Mouse (Mus musculus) heart, embryonic 13.5 days (tissue): ENCODE results near the gene Zfp383. TPM values are rescaled to one million over a fixed set of nuclear protein-coding genes. Genes with fewer than 3 reads are reported as not detected.
"Not testable (repeated sequence)": the region's sequence is repeated elsewhere in the genome, so short reads cannot be mapped to it uniquely, and the experiment has no call there.

Source experiments
- ATAC-seq: fragments of 200-750 bp; cut with Nextera tagmentation; 2 replicates; pipeline ENCODE4 v1.8.0; 2017; ENCODE audit warnings: moderate TSS enrichment; ENCODE audit not compliant: insufficient number of reproducible peaks, low FRiP score, low TSS enrichment; ENCODE audit errors: extremely low read depth
- H3K27ac ChIP-seq: fragments of 300-500 bp; sonication (generic); replicated peaks from 2 replicates; pipeline ENCODE4 v1.5.1; 2015; ENCODE audit warnings: moderate library complexity, mild to moderate bottlenecking, inconsistent platforms
- H3K27me3 ChIP-seq: fragments of 300-500 bp; sonication (generic); replicated peaks from 2 replicates; pipeline ENCODE4 v1.6.1; 2015; ENCODE audit warnings: mild to moderate bottlenecking, inconsistent platforms
- H3K36me3 ChIP-seq: fragments of 300-500 bp; sonication (generic); 2 replicates; pipeline ENCODE4 v1.6.1; 2015; ENCODE audit warnings: mild to moderate bottlenecking, inconsistent platforms
- H3K4me1 ChIP-seq: fragments of 300-500 bp; sonication (generic); 2 replicates; pipeline ENCODE4 v1.6.1; 2015; ENCODE audit warnings: inconsistent platforms
- H3K4me2 ChIP-seq: fragments of 300-500 bp; sonication (generic); 2 replicates; pipeline ENCODE4 v1.6.1; 2015; ENCODE audit warnings: inconsistent platforms, mild to moderate bottlenecking, moderate library complexity
- H3K4me3 ChIP-seq: fragments of 300-500 bp; sonication (generic); 2 replicates; pipeline ENCODE4 v1.5.1; 2015; ENCODE audit warnings: moderate library complexity, mild to moderate bottlenecking, inconsistent platforms
- H3K9ac ChIP-seq: fragments of 300-500 bp; sonication (generic); 2 replicates; pipeline ENCODE4 v1.6.1; 2015; ENCODE audit warnings: inconsistent platforms, mild to moderate bottlenecking, moderate library complexity
- H3K9me3 ChIP-seq: fragments of 300-500 bp; sonication (generic); 2 replicates; pipeline ENCODE4 v1.6.1; 2016; ENCODE audit warnings: inconsistent platforms
- WGBS: fragments of 180-500 bp; shearing (Covaris S2); methylation state at CpG from one replicate; pipeline ENCODE4 v1.1.7; 2015; ENCODE audit warnings: mixed read lengths; 5-methylcytosine and 5-hydroxymethylcytosine counted together
- polyA plus RNA-seq: library from polyadenylated mRNA; unstranded; fragments of >200 nt; fragmentation: Nextera tagmentation; extraction: Ambion mirVana; gene quantifications from 2 replicates; pipeline ENCODE4 v1.2.1, GENCODE M21; 2015

The Zfp383 gene
- polyA plus RNA-seq, 1 experiment from 2014 or later = 3.3 TPM

DNA sequence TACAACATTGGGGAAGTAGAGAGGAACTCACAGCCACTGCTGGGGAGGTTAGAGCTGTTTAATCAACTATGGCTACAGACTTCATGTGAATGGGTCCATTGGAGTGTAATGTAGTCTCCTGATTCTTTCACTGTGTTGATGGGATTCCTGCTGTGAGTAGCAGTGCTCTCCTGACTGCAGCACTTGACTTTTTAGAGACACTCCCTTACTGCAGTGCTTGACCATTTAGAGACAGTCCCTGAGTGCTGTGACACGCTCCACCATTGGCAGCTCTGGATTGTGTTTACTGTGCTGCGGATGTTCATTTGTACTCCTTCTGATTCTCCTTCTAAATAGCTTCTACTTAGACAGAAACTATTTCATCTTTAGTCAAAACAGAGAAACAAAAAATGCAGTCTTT, 34.7 kb downstream of the Zfp383 start:
- Histone ChIP-seq H3K27ac (no peak overlapping the region), H3K36me3 (peaks cover 60% of the 10 kb centered on the region), H3K27me3 (no peaks in the 10 kb centered on the region), H3K4me2 (no peak overlapping the region), H3K9ac (no peak overlapping the region), H3K4me1 (peaks cover 10% of the 10 kb centered on the region), H3K4me3 (no peak overlapping the region), H3K9me3 (no peaks in the 10 kb centered on the region)
- WGBS = 50% methylated on average over 2 of the region's 2 CpGs
- ATAC-seq = no peak

DNA sequence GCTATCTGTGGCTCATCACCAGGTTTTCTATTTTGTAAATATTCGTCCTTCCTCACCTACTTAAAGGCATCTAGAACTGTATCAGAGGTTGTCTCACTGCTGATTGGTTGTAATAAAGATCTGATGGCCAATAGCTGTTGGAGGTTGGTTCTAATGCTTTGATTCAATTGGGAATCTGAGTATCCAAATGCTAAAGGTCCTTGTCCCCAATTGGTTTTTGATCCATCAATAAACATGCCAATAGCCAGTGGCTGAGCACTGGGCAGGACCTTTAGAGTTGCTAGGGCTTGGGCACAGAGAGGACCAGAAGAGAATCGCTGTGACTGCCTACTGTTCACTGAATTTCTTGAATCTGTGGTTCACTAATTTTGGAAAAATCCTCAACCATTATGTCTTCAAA, 35.7 kb downstream of the Zfp383 start:
- Histone ChIP-seq H3K27ac (no peak overlapping the region), H3K9me3 (no peaks in the 10 kb centered on the region), H3K9ac (no peak overlapping the region), H3K27me3 (no peaks in the 10 kb centered on the region), H3K4me3 (no peak overlapping the region), H3K36me3 (peaks cover 64% of the 10 kb centered on the region), H3K4me2 (no peak overlapping the region), H3K4me1 (peaks cover 10% of the 10 kb centered on the region)
- WGBS = 67% methylated on average over 2 of the region's 2 CpGs
- no peak for ATAC-seq

DNA sequence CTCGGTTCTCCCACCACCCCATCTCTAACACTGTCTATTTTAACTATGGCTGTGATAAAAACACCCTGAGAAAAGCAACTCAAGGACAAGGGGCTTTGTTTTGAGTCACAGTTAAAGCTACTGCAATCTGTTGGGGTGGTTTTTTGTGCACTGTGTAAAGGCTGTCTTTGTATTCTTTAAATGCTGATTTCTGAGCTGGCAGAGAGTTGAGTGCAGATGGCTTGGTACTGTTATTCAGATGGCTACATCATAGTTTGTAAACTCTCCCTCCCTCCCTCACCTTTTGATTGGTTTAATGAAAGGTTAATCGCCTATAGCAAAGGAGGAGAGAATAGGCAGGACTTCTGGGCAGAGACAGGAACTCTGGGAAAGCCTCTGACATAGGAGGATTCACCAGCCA, 36.2 kb downstream of the Zfp383 start:
- WGBS = 68% methylated on average over 2 of the region's 2 CpGs
- Histone ChIP-seq H3K4me2 (no peak overlapping the region), H3K36me3 (peaks cover 67% of the 10 kb centered on the region), H3K4me3 (no peak overlapping the region), H3K9me3 (no peaks in the 10 kb centered on the region), H3K4me1 (peaks cover 10% of the 10 kb centered on the region), H3K9ac (no peak overlapping the region), H3K27me3 (no peaks in the 10 kb centered on the region), H3K27ac (no peak overlapping the region)
- ATAC-seq = no peak

DNA sequence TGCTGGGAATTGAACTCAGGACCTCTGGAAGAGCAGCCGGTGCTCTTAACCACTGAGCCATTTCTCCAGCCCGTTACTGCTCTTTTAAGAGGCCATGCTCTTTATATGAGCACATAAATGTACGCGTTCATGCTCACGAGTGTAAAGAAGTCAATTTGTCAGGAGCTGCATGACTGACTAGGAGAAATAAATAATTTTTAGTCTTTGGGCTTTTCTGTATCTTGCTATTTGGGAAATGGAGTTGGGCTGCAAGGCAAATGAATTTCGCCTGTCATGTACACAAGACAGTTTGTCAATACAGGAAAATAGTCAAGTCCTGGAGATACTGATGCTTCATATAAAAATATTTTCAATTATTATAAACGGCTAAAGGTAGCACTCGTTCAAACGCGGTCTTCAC, 45.1 kb downstream of the Zfp383 start:
- no peaks in the 10 kb centered on the region for H3K27me3 ChIP-seq
- H3K4me1 ChIP-seq = peaks cover 5% of the 10 kb centered on the region; the same call in 1 of the 2 replicates
- 0 out of 2 replicates have a peak, but pooled peaks cover 4% of the 10 kb centered on the region for H3K9me3 ChIP-seq
- peak overlapping the region; percentile 76 for H3K4me3 ChIP-seq
- peak overlapping the region; percentile 69 for H3K4me2 ChIP-seq
- H3K27ac ChIP-seq = peak overlapping the region; percentile 95
- H3K9ac ChIP-seq = peak overlapping the region; percentile 93
- ATAC-seq = no peak
- peaks cover 33% of the 10 kb centered on the region for H3K36me3 ChIP-seq
- 49% methylated on average over 10 of the region's 10 CpGs for WGBS

DNA sequence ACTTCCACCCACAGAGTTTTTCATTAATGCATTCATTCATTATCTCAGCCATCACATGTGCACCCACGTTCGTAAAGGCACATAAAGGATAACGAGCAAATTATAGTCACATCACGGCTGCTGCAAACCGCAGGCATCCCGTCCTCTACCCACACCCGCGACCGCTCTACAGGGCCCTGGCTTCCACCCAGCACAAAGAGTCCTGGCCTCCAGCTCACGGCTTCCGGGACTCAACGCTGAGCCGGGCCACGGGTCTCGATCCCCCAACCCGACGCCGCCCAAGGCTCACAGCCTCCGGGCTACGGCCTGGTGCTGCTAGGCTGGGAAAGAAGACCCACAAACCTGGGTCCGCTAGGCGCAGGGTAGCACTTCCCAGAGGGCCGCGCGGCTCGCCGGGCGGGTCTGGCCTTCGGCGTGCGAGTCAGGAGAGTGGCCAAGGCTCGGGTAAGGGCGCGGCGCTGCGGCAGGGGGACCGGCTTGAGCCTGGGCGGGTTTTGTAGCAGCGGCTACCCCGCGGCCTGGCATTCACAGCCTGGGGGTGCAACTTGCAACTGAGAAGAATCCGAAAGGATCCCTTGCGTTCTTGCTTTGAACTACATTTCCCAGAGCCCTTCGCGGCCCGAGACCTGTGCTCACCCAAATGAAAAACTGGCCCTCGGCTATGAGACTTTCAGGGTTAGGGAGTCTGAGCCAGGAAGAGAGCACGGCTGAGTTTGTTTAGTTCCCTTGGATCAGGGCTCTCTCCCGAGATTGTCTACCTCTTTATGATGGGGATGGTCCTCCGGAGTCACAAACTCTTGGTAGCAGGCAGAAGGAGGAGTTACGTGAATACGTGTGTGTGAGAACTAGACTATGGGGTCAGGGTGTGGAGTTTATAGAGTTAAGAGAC, 45.7 kb downstream of the Zfp383 start, which contains the start of gene Zfp74:
Gene Zfp74, minus strand, starts transcription at position 577 of the 889 bp plus-strand sequence.
- Histone ChIP-seq H3K4me2 (peak within 1 kb of the TSS; percentile 69), H3K9ac (peak within 1 kb of the TSS; percentile 93), H3K9me3 (0 out of 2 replicates have a peak, but pooled peaks cover 4% of the 10 kb centered on the region), H3K27ac (peak within 1 kb of the TSS; percentile 95), H3K36me3 (peaks cover 28% of the 10 kb centered on the region), H3K4me1 (peaks cover 5% of the 10 kb centered on the region; the same call in 1 of the 2 replicates), H3K4me3 (peak within 1 kb of the TSS; percentile 76), H3K27me3 (no peaks in the 10 kb centered on the region)
- peak; percentile 78 for ATAC-seq
- WGBS = 1% methylated on average over 52 of the region's 52 CpGs

DNA sequence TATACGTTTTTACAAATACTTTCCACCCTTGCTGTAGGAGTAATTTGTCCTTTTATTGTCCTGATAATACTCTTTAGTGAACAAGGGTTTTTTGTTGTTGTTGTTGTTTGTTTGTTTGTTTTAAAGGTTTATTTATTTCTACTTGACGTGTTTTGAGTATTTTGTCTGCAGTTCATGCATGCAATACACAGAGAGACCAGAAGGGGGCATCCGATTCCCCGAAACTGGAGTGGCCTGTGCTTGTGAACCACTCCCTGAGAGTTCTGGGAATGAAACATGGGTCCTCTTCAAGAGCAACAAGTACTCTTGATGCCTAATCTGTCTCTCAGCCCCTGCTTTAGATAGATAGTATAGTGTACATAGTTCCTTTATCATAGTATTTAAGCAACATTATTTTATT, 46.7 kb downstream of the Zfp383 start:
- peaks cover 5% of the 10 kb centered on the region; the same call in 1 of the 2 replicates for H3K4me1 ChIP-seq
- no peak for ATAC-seq
- peaks cover 19% of the 10 kb centered on the region for H3K36me3 ChIP-seq
- H3K27ac ChIP-seq = no peak overlapping the region
- peak overlapping the region; percentile 76; the same call in 1 of the 2 replicates for H3K4me3 ChIP-seq
- H3K9ac ChIP-seq = no peak overlapping the region
- 23% methylated on average over 4 of the region's 4 CpGs for WGBS
- 0 out of 2 replicates have a peak, but pooled peaks cover 4% of the 10 kb centered on the region for H3K9me3 ChIP-seq
- H3K27me3 ChIP-seq = no peaks in the 10 kb centered on the region
- H3K4me2 ChIP-seq = peak overlapping the region; percentile 69

DNA sequence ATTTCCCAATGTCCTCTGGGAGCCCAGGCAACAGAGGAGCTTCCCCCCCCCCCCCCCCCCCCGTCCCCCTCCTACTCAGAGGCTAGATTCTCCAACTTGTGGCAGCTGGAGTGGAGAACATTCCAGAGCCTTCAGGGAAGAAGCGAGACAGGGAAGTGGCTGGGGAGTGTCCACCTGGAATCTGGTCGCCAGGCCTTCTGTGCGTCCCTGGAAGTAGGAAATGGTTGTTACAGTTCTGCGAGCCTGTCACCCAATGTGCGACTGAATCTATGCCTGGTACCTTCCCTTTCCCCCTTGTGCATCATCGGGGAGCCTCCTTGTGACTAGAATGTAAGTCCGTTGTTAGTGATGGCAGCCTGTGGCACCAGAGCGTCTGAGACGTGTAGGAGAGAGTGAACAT, 48.2 kb downstream of the Zfp383 start:
- no peak for ATAC-seq
- H3K27me3 ChIP-seq = no peaks in the 10 kb centered on the region
- 44% methylated on average over 9 of the region's 10 CpGs for WGBS
- peaks cover 5% of the 10 kb centered on the region; the same call in 1 of the 2 replicates for H3K4me1 ChIP-seq
- H3K4me2 ChIP-seq = peak overlapping the region; percentile 57
- peak overlapping the region; percentile 40 for H3K4me3 ChIP-seq
- H3K9me3 ChIP-seq = 0 out of 2 replicates have a peak, but pooled peaks cover 4% of the 10 kb centered on the region
- peak overlapping the region; percentile 69 for H3K9ac ChIP-seq
- H3K36me3 ChIP-seq = peaks cover 4% of the 10 kb centered on the region
- peak overlapping the region; percentile 21; the same call in 1 of the 2 replicates for H3K27ac ChIP-seq

DNA sequence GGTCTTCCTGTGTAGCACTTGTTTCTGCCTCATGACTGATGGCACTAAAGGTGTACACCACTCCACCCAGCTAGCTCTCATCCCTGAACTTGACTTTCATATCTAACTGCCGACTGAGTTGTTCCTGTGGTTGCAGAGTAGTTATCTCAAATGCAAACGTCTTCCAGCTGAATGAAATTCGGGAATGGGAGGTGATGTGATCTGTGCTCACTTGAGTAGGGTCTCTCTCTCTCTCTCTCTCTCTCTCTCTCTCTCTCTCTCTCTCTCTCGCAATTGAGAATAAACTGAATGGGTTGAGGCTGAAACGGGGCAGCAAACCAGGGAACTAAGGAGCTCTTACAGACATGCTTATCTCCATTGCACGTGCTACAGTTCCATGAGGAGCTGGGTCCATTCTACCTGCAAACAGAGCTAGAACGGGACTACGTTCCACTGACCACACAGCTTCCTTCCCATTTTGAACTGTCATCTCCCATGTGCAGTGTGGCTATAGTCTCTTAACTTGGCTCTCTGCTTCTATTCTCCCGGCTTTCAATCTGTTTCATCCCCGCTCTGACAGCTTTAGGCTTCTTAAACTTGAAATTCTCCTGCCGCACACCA, 50.2 kb downstream of the Zfp383 start:
- no peak for ATAC-seq
- no peak overlapping the region for H3K4me2 ChIP-seq
- peaks cover 2% of the 10 kb centered on the region; the same call in 1 of the 2 replicates for H3K4me1 ChIP-seq
- no peak overlapping the region for H3K9ac ChIP-seq
- H3K4me3 ChIP-seq = no peak overlapping the region
- WGBS = 74% methylated on average over 11 of the region's 11 CpGs
- no peak overlapping the region for H3K27ac ChIP-seq
- no peaks in the 10 kb centered on the region for H3K27me3 ChIP-seq
- peaks cover 9% of the 10 kb centered on the region; the same call in 1 of the 2 replicates for H3K9me3 ChIP-seq
- peaks cover 10% of the 10 kb centered on the region; the same call in 1 of the 2 replicates for H3K36me3 ChIP-seq

DNA sequence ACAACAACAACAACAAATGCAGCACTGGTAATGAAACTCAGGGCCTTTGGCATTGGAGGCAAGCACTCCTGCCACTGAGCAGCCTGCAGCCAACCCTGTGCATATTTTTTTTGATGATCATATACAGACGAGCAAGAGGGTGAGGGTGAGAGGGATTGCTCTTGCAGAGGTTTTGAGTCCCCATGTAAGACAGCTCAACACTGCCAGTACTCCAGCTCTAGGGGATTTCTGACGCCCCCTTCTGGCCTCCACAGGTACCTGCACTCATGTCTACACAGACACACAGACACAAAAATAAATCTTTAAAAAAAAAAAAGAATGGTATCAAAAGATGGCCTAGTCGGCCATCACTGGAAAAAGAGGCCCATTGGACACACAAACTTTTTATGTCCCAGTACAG, 51.0 kb downstream of the Zfp383 start:
- Histone ChIP-seq H3K9ac (no peak overlapping the region), H3K36me3 (peaks cover 10% of the 10 kb centered on the region; the same call in 1 of the 2 replicates), H3K4me2 (no peak overlapping the region), H3K9me3 (peaks cover 9% of the 10 kb centered on the region; the same call in 1 of the 2 replicates), H3K4me3 (no peak overlapping the region), H3K27ac (no peak overlapping the region), H3K4me1 (peaks cover 2% of the 10 kb centered on the region; the same call in 1 of the 2 replicates), H3K27me3 (no peaks in the 10 kb centered on the region)
- no peak for ATAC-seq
- WGBS = 45% methylated on average over 3 of the region's 3 CpGs

DNA sequence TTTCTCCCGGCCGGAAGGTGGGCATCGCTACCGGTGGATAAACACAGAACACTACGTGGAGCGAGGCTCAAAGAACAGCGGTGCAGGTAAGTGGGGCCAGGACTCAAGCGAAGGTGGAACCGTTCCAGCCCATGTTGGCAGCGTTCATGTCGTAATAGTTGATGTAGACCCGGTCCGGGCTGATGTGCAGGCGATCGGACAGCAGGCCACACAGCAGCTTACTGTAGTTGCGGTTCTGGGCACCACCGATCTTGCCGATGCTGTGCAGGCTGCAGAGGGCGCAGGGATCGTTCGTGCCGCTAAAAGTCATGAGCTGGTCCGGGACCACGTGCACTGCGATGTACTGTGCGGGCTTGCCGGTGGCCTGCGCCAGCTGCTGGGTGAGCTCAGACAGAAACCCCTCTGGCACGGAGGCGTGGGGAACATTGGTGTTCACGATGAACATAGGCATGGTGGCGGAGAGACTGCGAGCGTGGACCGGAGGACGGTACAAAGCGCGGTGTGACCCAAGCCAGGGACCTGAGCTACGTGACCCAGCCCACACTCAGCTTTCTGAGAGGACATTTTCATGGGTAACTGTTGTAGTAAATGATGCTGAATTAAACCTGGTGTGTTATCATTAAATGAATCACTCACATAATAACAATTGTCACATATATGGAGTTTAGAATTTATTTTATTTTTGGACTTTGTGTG, 57.2 kb downstream of the Zfp383 start:
- not testable (repeated sequence) for ATAC-seq, H3K9ac ChIP-seq, H3K4me1 ChIP-seq, H3K4me3 ChIP-seq, H3K27ac ChIP-seq, H3K27me3 ChIP-seq
- Histone ChIP-seq H3K36me3 (peaks cover 19% of the 10 kb centered on the region), H3K9me3 (peaks cover 11% of the 10 kb centered on the region; the same call in 1 of the 2 replicates), H3K4me2 (0 out of 2 replicates have a peak overlapping the region, but pooled peaks have one; percentile 18)
- WGBS = 43% methylated on average over 39 of the region's 39 CpGs
